Mouse (Mus musculus) lung, embryonic 15.5 days (tissue): ENCODE data around the gene Gm3839. TPM values are rescaled to one million over a fixed set of nuclear protein-coding genes. Genes with fewer than 3 reads are reported as not detected.

ENCODE experiments used
- microRNA-seq: library from miRNA; unstranded; fragments of <30 nt; microRNA quantifications from one replicate; pipeline ENCODE4, GENCODE M21; 2016
- polyA plus RNA-seq: library from polyadenylated mRNA; unstranded; fragments of >200 nt; fragmentation: Nextera tagmentation; extraction: Ambion mirVana; gene quantifications from 2 replicates; pipeline ENCODE4 v1.2.1, GENCODE M21; 2015

The Gm3839 gene
- polyA plus RNA-seq, 1 experiment from 2014 or later: 1.5 TPM

Small RNA genes lying within 50 kb of the gene (microRNA-seq; reads per million reads assigned to microRNA genes)
- gene Mir5124b: not detected

Other genes with a start within 250 kb of the Gm3839 start
- gene Fhit, start 194.7 kb downstream of the Gm3839 start, polyA plus RNA-seq: 3.0 and 3.4 TPM in 2 replicates
- 29.9 and 30.5 TPM in 2 replicates for gene Ptprg, start 196.8 kb upstream of the Gm3839 start, polyA plus RNA-seq